ENCODE assay signal across 10 mouse cellular contexts in genomic region chr7:82533747-82534504, GRCm38 (mm10).
DNase-seq lines count a peak whose midpoint lies in the region; ATAC-seq and TF ChIP-seq lines count a peak whose summit lies in the region.
"Had no signal": no experiment of that assay in that cellular context is flagged by ENCODE, and none has a peak within 500 bp of the region (broad histone marks: within the 10 kb centered on the region; RNA-seq: fewer than 3 reads in every experiment).

No protein-coding gene starts in this region.

- H3K36me3 ChIP-seq in hindbrain, embryonic 13.5 days, result no peaks in the 10 kb centered on the region
- no peaks in the 10 kb centered on the region for H3K36me3 ChIP-seq in hindbrain, embryonic 10.5 days
- H3K36me3 ChIP-seq in kidney, adult 2 months (ENCODE audit: control insufficient read depth, insufficient read depth, low read length), result no peaks in the 10 kb centered on the region
- peaks cover 2% of the 10 kb centered on the region for H3K36me3 ChIP-seq in myocyte (ENCODE audit: control insufficient read depth, insufficient read depth)
- H3K36me3 ChIP-seq: embryonic facial prominence, embryonic 13.5 days; midbrain, embryonic 12.5 days had no signal

- peak overlapping the region; percentile 35 for H3K27ac ChIP-seq in hindbrain, embryonic 13.5 days
- H3K27ac ChIP-seq in hindbrain, embryonic 10.5 days, result no peak overlapping the region
- H3K27ac ChIP-seq in kidney, adult 2 months (ENCODE audit: insufficient read depth, low read depth, low read length), result no peak overlapping the region
- H3K27ac ChIP-seq: embryonic facial prominence, embryonic 13.5 days; midbrain, embryonic 12.5 days had no signal

- WGBS in hindbrain, embryonic 13.5 days, result 59% methylated on average over 12 of the region's 12 CpGs
- WGBS in hindbrain, embryonic 10.5 days, result 84% methylated on average over 12 of the region's 12 CpGs
- 39% methylated on average over 12 of the region's 12 CpGs for WGBS in kidney, adult 2 months

- H3K4me3 ChIP-seq in hindbrain, embryonic 13.5 days, result no peak overlapping the region
- H3K4me3 ChIP-seq in hindbrain, embryonic 10.5 days, result no peak overlapping the region
- no peak overlapping the region for H3K4me3 ChIP-seq in kidney, adult 2 months (ENCODE audit: insufficient read depth, low read depth, low read length)
- no peak overlapping the region for H3K4me3 ChIP-seq in myocyte
- H3K4me3 ChIP-seq: embryonic facial prominence, embryonic 13.5 days; midbrain, embryonic 12.5 days had no signal

- H3K9me3 ChIP-seq in hindbrain, embryonic 13.5 days, result no peaks in the 10 kb centered on the region
- H3K9me3 ChIP-seq in hindbrain, embryonic 10.5 days, result no peaks in the 10 kb centered on the region
- H3K9me3 ChIP-seq: embryonic facial prominence, embryonic 13.5 days; midbrain, embryonic 12.5 days had no signal

- H3K79me2 ChIP-seq in myocyte (ENCODE audit: control insufficient read depth, insufficient read depth), result no peaks in the 10 kb centered on the region

- DNase-seq in hindbrain, embryonic 10.5 days (ENCODE audit: low spot score), result no peak
- DNase-seq in adrenal gland, postnatal 14 days, result peak; percentile 47
- DNase-seq in kidney, adult 2 months, result peak; percentile 54
- no peak for DNase-seq in cerebellum, postnatal 36 days
- no peak for DNase-seq in thymus, postnatal 25 days

- no peaks in the 10 kb centered on the region for H3K27me3 ChIP-seq in hindbrain, embryonic 13.5 days
- H3K27me3 ChIP-seq in hindbrain, embryonic 10.5 days (ENCODE audit: insufficient read depth, poor library complexity, severe bottlenecking), result no peaks in the 10 kb centered on the region
- no peaks in the 10 kb centered on the region for H3K27me3 ChIP-seq in kidney, adult 2 months (replicated peaks; ENCODE audit: control insufficient read depth, insufficient read depth, low read length)
- no peaks in the 10 kb centered on the region for H3K27me3 ChIP-seq in myocyte (ENCODE audit: control insufficient read depth, insufficient read depth, insufficient read length)
- H3K27me3 ChIP-seq: embryonic facial prominence, embryonic 13.5 days; midbrain, embryonic 12.5 days had no signal

- no peak overlapping the region for H3K4me2 ChIP-seq in hindbrain, embryonic 13.5 days
- peak overlapping the region; percentile 38 for H3K4me2 ChIP-seq in myocyte (ENCODE audit: low read depth)
- H3K4me2 ChIP-seq: embryonic facial prominence, embryonic 13.5 days; midbrain, embryonic 12.5 days had no signal

- no peak for TF ChIP-seq CTCF in kidney, adult 2 months (conservative IDR thresholded peaks at IDR 0.05; ENCODE audit: insufficient read depth, insufficient read length, low read depth, low read length)

- H3ac ChIP-seq in myocyte (ENCODE audit: control insufficient read depth, insufficient read length), result no peak overlapping the region

- H3K4me1 ChIP-seq in hindbrain, embryonic 13.5 days (replicated peaks), result peaks cover 10% of the 10 kb centered on the region
- H3K4me1 ChIP-seq in hindbrain, embryonic 10.5 days (replicated peaks), result no peaks in the 10 kb centered on the region
- no peaks in the 10 kb centered on the region for H3K4me1 ChIP-seq in kidney, adult 2 months (ENCODE audit: control insufficient read depth, insufficient read depth, low read length)
- H3K4me1 ChIP-seq: midbrain, embryonic 12.5 days had no signal

- ATAC-seq in hindbrain, embryonic 13.5 days (ENCODE audit: low FRiP score), result peak; percentile 66
- no peak for ATAC-seq in cerebellum, adult (ENCODE audit: insufficient number of reproducible peaks, low FRiP score, low TSS enrichment)

- no peak for TF ChIP-seq POLR2A in kidney, adult 2 months (IDR thresholded peaks at IDR 0.05; ENCODE audit: low read depth, low read length)
- TF ChIP-seq POLR2A in myocyte (IDR thresholded peaks at IDR 0.05; ENCODE audit: insufficient read length, low read depth), result no peak

- no peak overlapping the region for H3K9ac ChIP-seq in hindbrain, embryonic 13.5 days
- H3K9ac ChIP-seq: embryonic facial prominence, embryonic 13.5 days; midbrain, embryonic 12.5 days had no signal

TF ChIP-seq in myocyte, 11 proteins besides CTCF, POLR2A, EP300 and RAD21:
- TF ChIP-seq POLR2AphosphoS2 (IDR thresholded peaks at IDR 0.05; ENCODE audit: insufficient read length, low read depth) (no peak), SRF (IDR thresholded peaks at IDR 0.05; ENCODE audit: control insufficient read depth, insufficient read length, low read depth) (no peak), E2F4 (IDR thresholded peaks at IDR 0.05; ENCODE audit: insufficient read depth) (no peak), REST (IDR thresholded peaks at IDR 0.05; ENCODE audit: insufficient read depth, insufficient read length) (no peak), USF1 (IDR thresholded peaks at IDR 0.05; ENCODE audit: low read depth) (no peak), CEBPB (IDR thresholded peaks at IDR 0.05; ENCODE audit: insufficient read depth, poor library complexity, severe bottlenecking) (peak; percentile 43; the same call in 1 of the 2 replicates), TCF12 (IDR thresholded peaks at IDR 0.05; ENCODE audit: insufficient read depth, poor library complexity, severe bottlenecking) (peak; percentile 2), MYOD1 (IDR thresholded peaks at IDR 0.05; ENCODE audit: control insufficient read depth in 1 of 3, insufficient read length in 2 of 3, low read depth in 2 of 3) (peak in 2 of 3 experiments; percentile 54 to 84), MYOG (IDR thresholded peaks at IDR 0.05; ENCODE audit: control insufficient read depth in 1 of 3, insufficient read depth in 1 of 3, insufficient read length in 2 of 3, low read depth in 2 of 3) (peak in 1 of 3 experiments; percentile 57)
TF ChIP-seq in myocyte: peak in this region for 4.

Comparison
In these comparisons a context has a peak if more than half of its experiments do, and no peak if none do; other contexts are left out.
1. DNase-seq: peak in adrenal gland, postnatal 14 days (single experiment) and kidney, adult 2 months (single experiment); none in hindbrain, embryonic 10.5 days (single experiment), cerebellum, postnatal 36 days (0 of 2) and thymus, postnatal 25 days (single experiment).